Mouse (Mus musculus) cerebellum, postnatal 25 days (tissue): Measurements from ENCODE around the gene Slc9a2.
"Not testable (repeated sequence)": the region's sequence is repeated elsewhere in the genome, so short reads cannot be mapped to it uniquely, and the experiment has no call there.

Source experiments
- DNase-seq, 2 experiments: peaks; one replicate each; pipeline ENCODE4 v3.0.0; 2021; ENCODE audit warnings: mixed read lengths in 2 of 2

Gene Slc9a2

GRCm38 (mm10) chr1:40714950-40715349 is 34.6 kb downstream of the Slc9a2 start:
- DNase-seq, result no peak

DNA sequence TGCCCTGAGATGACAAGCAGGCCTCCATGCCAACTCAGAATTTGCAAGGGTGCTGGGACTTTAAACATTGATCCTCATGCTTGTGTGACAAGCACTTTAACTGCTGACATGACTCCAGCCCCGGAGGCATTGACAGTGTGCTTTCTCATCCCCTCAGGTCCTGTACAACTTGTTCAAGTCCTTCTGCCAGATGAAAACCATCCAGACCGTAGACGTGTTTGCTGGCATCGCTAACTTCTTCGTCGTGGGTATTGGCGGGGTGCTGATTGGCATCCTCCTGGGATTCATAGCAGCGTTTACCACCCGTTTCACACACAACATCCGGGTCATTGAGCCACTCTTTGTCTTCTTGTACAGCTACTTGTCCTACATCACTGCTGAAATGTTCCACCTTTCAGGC is 45.7 kb downstream of the Slc9a2 start:
- no peak for DNase-seq

DNA sequence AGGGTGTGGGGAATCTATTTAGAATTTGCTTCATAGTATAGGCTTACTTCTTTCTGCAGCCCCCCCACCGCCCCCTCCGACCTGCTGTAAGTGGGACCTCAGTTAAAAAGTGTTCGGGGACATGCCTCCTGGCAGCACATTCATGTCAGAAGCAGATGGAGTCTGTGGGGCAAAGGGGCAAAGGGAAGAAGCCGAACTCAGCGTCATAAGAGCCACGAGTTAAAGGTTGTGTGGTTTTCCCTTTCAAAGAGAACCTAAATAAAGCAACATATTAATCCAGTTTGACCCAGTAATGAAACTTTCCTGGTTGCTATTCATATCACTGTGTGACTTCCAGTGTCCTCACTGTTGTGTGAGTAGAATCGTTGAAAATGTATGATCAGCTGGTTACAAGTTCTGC is 47.0 kb downstream of the Slc9a2 start:
- no peak for DNase-seq

- DNase-seq, result no peak
These were observed 48.3 kb downstream of the Slc9a2 start for GRCm38 (mm10) chr1:40728636-40729035.

DNA sequence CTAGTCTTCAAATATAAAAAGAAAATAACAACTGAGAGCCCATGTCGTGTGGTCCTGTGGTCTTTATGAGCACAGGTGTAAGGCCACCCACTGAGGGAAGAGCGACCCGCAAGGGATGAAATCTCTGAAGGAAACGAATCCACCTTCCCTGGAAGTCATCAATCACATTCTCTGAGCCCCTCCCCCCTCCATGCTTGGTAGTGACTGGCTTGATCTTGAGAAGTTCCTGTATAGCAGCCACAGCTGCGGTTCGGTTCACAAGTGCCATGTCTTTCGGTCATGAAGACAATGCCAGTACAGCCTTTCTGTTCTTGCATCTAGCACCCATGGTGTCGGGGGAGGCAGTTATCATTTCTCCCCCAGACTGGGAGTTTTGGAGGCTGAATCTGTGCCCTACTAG is 57.3 kb downstream of the Slc9a2 start:
- no peak for DNase-seq

- DNase-seq, result not testable (repeated sequence)
These were observed 57.9 kb downstream of the Slc9a2 start for GRCm38 (mm10) chr1:40738246-40738645.

- no peak for DNase-seq
These were observed 60.4 kb downstream of the Slc9a2 start for GRCm38 (mm10) chr1:40740739-40741138.

GRCm38 (mm10) chr1:40746089-40746488 is 65.7 kb downstream of the Slc9a2 start:
- DNase-seq, result no peak

GRCm38 (mm10) chr1:40759751-40760445 is 79.5 kb downstream of the Slc9a2 start:
- no peak for DNase-seq

GRCm38 (mm10) chr1:40764042-40764441 is 83.7 kb downstream of the Slc9a2 start:
- DNase-seq, result no peak

GRCm38 (mm10) chr1:40764701-40765275 is 84.4 kb downstream of the Slc9a2 start:
- DNase-seq, result no peak

- no peak for DNase-seq
These were observed 85.1 kb downstream of the Slc9a2 start for GRCm38 (mm10) chr1:40765521-40765920.

DNA sequence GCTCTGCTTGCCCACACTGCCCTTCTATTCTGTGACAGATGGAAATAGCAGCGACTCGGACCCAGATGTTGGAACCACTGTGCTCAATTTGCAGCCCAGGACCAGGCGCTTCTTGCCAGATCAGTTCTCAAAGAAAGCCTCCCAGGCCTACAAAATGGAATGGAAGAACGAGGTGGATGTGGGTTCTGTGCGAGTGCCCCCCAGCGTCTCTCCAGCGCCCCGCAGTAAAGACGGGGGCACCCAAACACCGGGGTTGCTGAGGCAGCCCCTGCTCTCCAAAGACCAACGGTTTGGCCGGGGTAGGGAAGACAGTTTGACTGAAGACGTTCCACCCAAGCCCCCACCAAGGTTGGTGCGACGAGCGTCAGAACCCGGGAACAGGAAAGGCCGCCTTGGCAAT is 87.2 kb downstream of the Slc9a2 start:
- DNase-seq, result no peak

- peak; percentile 25 to 52 for DNase-seq
These were observed 88.2 kb downstream of the Slc9a2 start for GRCm38 (mm10) chr1:40768606-40769005.

GRCm38 (mm10) chr1:40769331-40769894 is 89.0 kb downstream of the Slc9a2 start:
- DNase-seq, result peak in 1 of 2 experiments; percentile 24

DNA sequence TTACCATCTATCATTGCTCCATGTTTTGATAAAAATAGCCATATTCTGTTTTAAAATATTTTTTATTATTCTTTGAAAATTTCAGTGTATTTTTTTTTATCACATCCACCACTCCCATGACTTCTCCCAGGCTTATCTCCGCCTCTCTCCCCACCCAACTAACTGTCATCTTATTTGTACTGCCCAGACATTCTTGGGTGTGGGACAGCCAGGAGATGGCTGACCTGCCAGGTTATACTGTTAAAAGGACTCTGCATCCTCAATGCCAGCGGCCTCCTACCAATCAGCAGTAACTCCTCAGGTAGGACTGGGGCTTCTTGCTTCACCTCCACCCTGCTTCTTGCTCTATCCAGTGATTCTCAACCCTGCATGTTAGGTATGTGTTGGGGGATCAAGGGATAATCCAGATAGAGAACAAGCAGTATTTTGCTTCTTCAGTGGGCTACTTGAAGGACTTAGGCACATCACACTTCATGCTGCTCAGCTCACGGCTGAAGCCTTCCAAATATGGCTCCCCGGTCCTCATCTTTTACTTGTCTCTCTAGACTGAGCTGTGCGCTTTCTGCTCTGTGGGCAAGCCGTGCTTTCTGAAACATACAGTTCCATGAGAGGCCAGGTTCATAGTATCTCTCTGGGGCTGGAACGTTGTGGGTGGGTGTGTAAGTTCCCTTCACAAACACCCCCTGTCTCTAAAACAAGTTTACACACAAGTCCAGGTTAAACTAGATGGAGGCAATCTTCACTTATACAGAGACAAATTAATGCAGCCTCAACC is 91.0 kb downstream of the Slc9a2 start:
- DNase-seq, result no peak

- no peak for DNase-seq
These were observed 92.9 kb downstream of the Slc9a2 start for GRCm38 (mm10) chr1:40773234-40773633.

DNA sequence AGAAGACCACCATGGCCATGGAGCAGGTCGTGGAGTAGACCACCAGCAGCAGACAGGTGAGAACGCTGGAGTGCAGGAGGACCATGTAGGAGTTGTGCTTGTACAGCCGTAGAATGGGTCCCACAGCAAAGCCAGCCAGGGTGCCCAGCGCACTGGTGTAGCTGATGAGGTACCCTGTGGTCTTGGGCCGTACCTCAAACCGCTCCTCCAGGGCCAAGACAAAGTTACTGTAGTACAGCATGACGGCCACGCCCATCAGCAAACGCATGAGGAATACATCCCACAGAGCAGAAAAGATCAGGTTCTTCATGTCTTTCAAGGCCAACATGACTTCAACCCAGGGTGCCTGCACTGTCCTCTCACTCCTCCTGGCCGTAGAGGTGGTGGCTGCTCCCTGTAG is 93.7 kb downstream of the Slc9a2 start:
- no peak for DNase-seq

DNA sequence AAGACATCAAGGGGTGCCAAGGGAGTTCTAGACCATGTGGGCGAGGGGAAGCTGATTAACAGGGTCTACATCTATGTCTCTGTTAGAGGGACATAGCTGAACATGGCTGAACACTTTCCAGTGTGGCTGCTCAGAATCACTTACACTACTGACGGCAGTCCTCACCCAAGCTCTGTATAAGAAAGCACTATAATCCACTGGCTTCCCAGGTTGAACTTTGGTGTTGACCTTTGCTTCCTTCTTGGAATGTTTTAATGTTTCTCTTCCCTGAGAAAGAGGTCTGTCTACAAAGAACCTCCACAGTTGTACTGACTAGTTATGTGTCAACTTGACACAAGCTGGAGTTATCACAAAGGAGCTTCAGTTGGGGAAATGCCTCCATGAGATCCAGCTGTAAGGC is 95.7 kb downstream of the Slc9a2 start:
- no peak for DNase-seq

- no peak for DNase-seq
These were observed 96.4 kb downstream of the Slc9a2 start for GRCm38 (mm10) chr1:40776763-40777162.

DNA sequence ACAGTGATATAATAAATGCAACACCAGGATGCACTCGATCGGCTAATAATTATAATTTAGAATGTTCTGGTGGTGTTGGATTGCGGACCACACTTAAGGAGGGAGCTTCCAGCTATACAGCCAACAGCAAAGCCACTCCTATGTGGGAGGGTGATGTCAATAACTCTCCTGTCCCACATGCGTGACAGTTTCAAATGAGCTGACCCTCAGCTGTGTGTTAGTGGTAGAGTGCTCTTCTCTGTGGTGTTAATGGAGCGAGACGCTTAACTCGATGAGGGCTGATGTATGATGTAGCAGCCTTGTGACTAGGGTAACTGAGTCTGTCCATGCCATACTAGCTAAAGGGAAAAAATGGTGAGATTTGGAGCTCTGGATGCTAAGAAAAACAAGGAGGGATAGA is 103.1 kb downstream of the Slc9a2 start:
- no peak for DNase-seq

DNA sequence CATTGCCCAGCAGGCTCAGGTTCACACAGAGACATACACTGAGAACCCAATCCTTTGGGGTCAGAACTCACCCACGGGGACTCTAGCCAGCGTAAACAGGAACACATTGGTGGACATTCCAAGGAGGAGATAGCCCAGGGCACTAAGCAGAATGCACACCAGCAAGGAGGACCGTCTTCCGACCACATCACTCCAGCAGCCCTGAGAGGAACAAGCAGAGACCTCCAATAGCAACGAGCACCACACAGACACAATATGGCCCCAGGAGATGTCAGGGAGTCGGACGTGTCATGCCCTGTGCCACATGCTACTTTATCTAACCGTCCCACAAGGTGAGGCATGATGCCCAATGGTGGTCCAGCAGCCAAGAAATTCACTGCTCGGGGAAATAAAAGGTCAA is 103.9 kb downstream of the Slc9a2 start:
- DNase-seq, result no peak

GRCm38 (mm10) chr1:40785876-40786445 is 105.6 kb downstream of the Slc9a2 start:
- no peak for DNase-seq
